Mouse (Mus musculus) cortical plate, adult 2 months (tissue): ENCODE measurements around the gene Lgr4.

Experiments
- CTCF ChIP-seq: fragments of 200-500 bp; IDR thresholded peaks from 2 replicates; pipeline ENCODE4 v1.5.1; 2011; ENCODE audit warnings: mild to moderate bottlenecking, control low read depth, low read length; ENCODE audit not compliant: insufficient read depth; ENCODE audit errors: extremely low read depth
- POLR2A ChIP-seq: fragments of 200-500 bp; IDR thresholded peaks from 2 replicates; pipeline ENCODE4 v1.6.1; 2011; ENCODE audit warnings: mild to moderate bottlenecking, low read length, control low read depth; ENCODE audit not compliant: insufficient read depth; ENCODE audit errors: extremely low read depth

DNA sequence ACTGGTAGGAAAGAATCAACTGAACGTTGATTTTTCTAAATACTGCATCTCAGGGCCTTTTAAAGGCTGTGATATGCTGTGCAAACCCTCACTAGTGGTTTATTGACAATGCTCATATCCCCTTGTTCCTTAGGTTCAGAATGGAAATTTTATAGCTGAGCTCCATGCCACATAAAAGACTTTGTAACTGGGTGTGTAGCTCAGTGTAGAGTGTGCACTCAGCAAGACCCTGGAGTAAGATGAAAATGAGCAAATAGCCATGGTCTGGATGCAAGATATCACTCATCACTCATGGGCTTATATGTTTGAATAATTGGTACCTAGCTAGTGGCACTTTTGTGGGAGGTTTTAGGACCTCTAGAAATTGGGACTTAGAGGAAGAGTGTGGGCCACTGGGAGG is 35.8 kb upstream of the Lgr4 start:
- TF ChIP-seq CTCF: no peak
- TF ChIP-seq POLR2A: no peak
